9 mouse cellular contexts compared by ENCODE assay signal in genomic region chr6:15285213-15285612, GRCm38 (mm10).
DNase-seq lines count a peak whose midpoint lies in the region; ATAC-seq lines count a peak whose summit lies in the region.
"Had no signal": no experiment of that assay in that cellular context is flagged by ENCODE, and none has a peak within 500 bp of the region (broad histone marks: within the 10 kb centered on the region; RNA-seq: fewer than 3 reads in every experiment).

No protein-coding gene starts in this region.

- 64% methylated on average over 3 of the region's 3 CpGs for WGBS in heart, embryonic 11.5 days (ENCODE audit: insufficient replicate concordance)
- WGBS in embryonic facial prominence, embryonic 14.5 days, result 30% methylated on average over 3 of the region's 3 CpGs
- 33% methylated on average over 3 of the region's 3 CpGs for WGBS in hindbrain, embryonic 14.5 days

- no peak overlapping the region for H3K9ac ChIP-seq in heart, embryonic 11.5 days (ENCODE audit: low read depth, low read length)
- no peak overlapping the region for H3K9ac ChIP-seq in embryonic facial prominence, embryonic 14.5 days (ENCODE audit: low read depth, low read length)
- H3K9ac ChIP-seq in hindbrain, embryonic 14.5 days, result no peak overlapping the region
- H3K9ac ChIP-seq: liver, embryonic 15.5 days had no signal

- no peaks in the 10 kb centered on the region for H3K9me3 ChIP-seq in heart, embryonic 11.5 days (replicated peaks; ENCODE audit: control insufficient read depth, low read length)
- no peaks in the 10 kb centered on the region for H3K9me3 ChIP-seq in embryonic facial prominence, embryonic 14.5 days (ENCODE audit: control insufficient read depth, low read length)
- H3K9me3 ChIP-seq in hindbrain, embryonic 14.5 days (ENCODE audit: control insufficient read depth, low read length), result no peaks in the 10 kb centered on the region
- H3K9me3 ChIP-seq: liver, embryonic 15.5 days had no signal

- DNase-seq in heart, adult 18-20 months, result peak; percentile 25 to 29
- peak; percentile 27 for DNase-seq in 3134 (ENCODE audit: extremely low read depth, insufficient read length, low spot score)
- peak; percentile 17 for DNase-seq in embryonic facial prominence, embryonic 14.5 days (ENCODE audit: low spot score)
- DNase-seq in hindbrain, embryonic 14.5 days (ENCODE audit: low spot score), result no peak
- DNase-seq in testis, postnatal 10 days (ENCODE audit: low spot score), result no peak
- DNase-seq in retina, embryonic 14.5 days (ENCODE audit: low spot score), result no peak
- no peak for DNase-seq in left cerebral cortex, postnatal 14 days (ENCODE audit: low spot score in 2 of 2)

- H3K4me1 ChIP-seq in heart, embryonic 11.5 days (ENCODE audit: control insufficient read depth, insufficient read depth, low read length), result no peaks in the 10 kb centered on the region
- H3K4me1 ChIP-seq in embryonic facial prominence, embryonic 14.5 days (ENCODE audit: control insufficient read depth, insufficient read depth, low read length), result peaks cover 8% of the 10 kb centered on the region
- peaks cover 5% of the 10 kb centered on the region; the same call in 1 of the 2 replicates for H3K4me1 ChIP-seq in hindbrain, embryonic 14.5 days (replicated peaks; ENCODE audit: control insufficient read depth, insufficient read depth, low read length)
- H3K4me1 ChIP-seq: liver, embryonic 15.5 days had no signal

- no peak overlapping the region for H3K4me2 ChIP-seq in heart, embryonic 11.5 days
- no peak overlapping the region for H3K4me2 ChIP-seq in embryonic facial prominence, embryonic 14.5 days (ENCODE audit: low read depth, low read length)
- H3K4me2 ChIP-seq in hindbrain, embryonic 14.5 days (replicated peaks), result no peak overlapping the region
- H3K4me2 ChIP-seq: liver, embryonic 15.5 days had no signal

- intact Hi-C loops in left cerebral cortex, postnatal 14 days (cut with DNase I), result no loop called here

- H3K36me3 ChIP-seq in heart, embryonic 11.5 days (ENCODE audit: control insufficient read depth, insufficient read depth, low read length), result no peaks in the 10 kb centered on the region
- H3K36me3 ChIP-seq in embryonic facial prominence, embryonic 14.5 days (ENCODE audit: control insufficient read depth, insufficient read depth, low read length), result no peaks in the 10 kb centered on the region
- H3K36me3 ChIP-seq in hindbrain, embryonic 14.5 days (replicated peaks; ENCODE audit: control insufficient read depth, insufficient read depth), result no peaks in the 10 kb centered on the region
- H3K36me3 ChIP-seq: liver, embryonic 15.5 days had no signal

- H3K27ac ChIP-seq in heart, embryonic 11.5 days (ENCODE audit: low read depth, low read length), result no peak overlapping the region
- H3K27ac ChIP-seq in embryonic facial prominence, embryonic 14.5 days (replicated peaks; ENCODE audit: low read depth, low read length), result no peak overlapping the region; the same call in 1 of the 2 replicates
- H3K27ac ChIP-seq in hindbrain, embryonic 14.5 days, result no peak overlapping the region
- H3K27ac ChIP-seq: liver, embryonic 15.5 days had no signal

- no peak overlapping the region for H3K4me3 ChIP-seq in heart, embryonic 11.5 days (ENCODE audit: low read depth, low read length)
- H3K4me3 ChIP-seq in embryonic facial prominence, embryonic 14.5 days (ENCODE audit: low read depth, low read length), result no peak overlapping the region
- H3K4me3 ChIP-seq in hindbrain, embryonic 14.5 days (replicated peaks; ENCODE audit: low read length), result no peak overlapping the region
- H3K4me3 ChIP-seq: liver, embryonic 15.5 days had no signal

- H3K27me3 ChIP-seq in heart, embryonic 11.5 days (ENCODE audit: control insufficient read depth, insufficient read depth, low read length), result no peaks in the 10 kb centered on the region
- no peaks in the 10 kb centered on the region for H3K27me3 ChIP-seq in embryonic facial prominence, embryonic 14.5 days (replicated peaks; ENCODE audit: control insufficient read depth, insufficient read depth, low read length)
- no peaks in the 10 kb centered on the region for H3K27me3 ChIP-seq in hindbrain, embryonic 14.5 days (ENCODE audit: control insufficient read depth, insufficient read depth, low read length)
- H3K27me3 ChIP-seq: liver, embryonic 15.5 days had no signal

- no peak for ATAC-seq in heart, embryonic 11.5 days (replicated peaks; ENCODE audit: insufficient number of reproducible peaks, low FRiP score, low TSS enrichment)
- no peak for ATAC-seq in embryonic facial prominence, embryonic 14.5 days (ENCODE audit: low read depth)
- ATAC-seq in hindbrain, embryonic 14.5 days (ENCODE audit: low FRiP score), result peak; percentile 64; the same call in 1 of the 2 replicates

Comparison
In these comparisons a context has a peak if more than half of its experiments do, and no peak if none do; other contexts are left out.
1. DNase-seq: peak in heart, adult 18-20 months (2 of 2), 3134 (single experiment) and embryonic facial prominence, embryonic 14.5 days (single experiment); none in hindbrain, embryonic 14.5 days (single experiment), testis, postnatal 10 days (single experiment), retina, embryonic 14.5 days (single experiment) and left cerebral cortex, postnatal 14 days (0 of 2).